Comparison of ENCODE assay signal across 16 mouse cellular contexts in the genomic region with DNA sequence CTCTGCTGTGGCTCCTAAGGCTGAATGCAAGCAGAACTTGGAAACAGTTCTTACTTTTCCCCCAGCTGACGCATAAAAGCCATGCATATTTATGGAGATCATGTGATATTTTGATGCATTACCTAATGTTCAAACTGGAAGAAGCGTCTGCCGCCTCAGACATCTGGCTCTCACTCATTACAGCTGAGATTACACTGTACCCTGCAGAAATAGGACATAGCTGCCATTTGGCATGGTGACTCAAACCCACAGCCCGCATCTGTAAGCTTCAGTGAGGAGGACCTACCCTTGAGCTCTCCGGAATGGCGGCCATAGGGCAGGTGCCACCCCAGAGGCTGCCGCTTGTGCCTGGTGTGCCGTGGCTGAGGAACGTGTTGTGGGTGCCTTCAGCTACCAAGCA. TPM values are rescaled to one million over a fixed set of nuclear protein-coding genes. Genes with fewer than 3 reads are reported as not detected.
A peak's percentile ranks its signal among the peaks of the same experiment; 100 is the strongest.
DNase-seq lines count a peak whose midpoint lies in the region; ATAC-seq and TF ChIP-seq lines count a peak whose summit lies in the region.
"Had no signal": no experiment of that assay in that cellular context is flagged by ENCODE, and none has a peak within 500 bp of the region (broad histone marks: within the 10 kb centered on the region; RNA-seq: fewer than 3 reads in every experiment).

No protein-coding gene starts in this region.

- peak; percentile 32; the same call in 1 of the 2 replicates for ATAC-seq in hindbrain, postnatal 0 days
- ATAC-seq in hindbrain, embryonic 12.5 days (ENCODE audit: low FRiP score) = no peak
- no peak for ATAC-seq in midbrain, postnatal 0 days (ENCODE audit: low FRiP score)

- no peaks in the 10 kb centered on the region for H3K36me3 ChIP-seq in hindbrain, postnatal 0 days (ENCODE audit: insufficient read depth, low read length)
- H3K36me3 ChIP-seq in hindbrain, embryonic 12.5 days = no peaks in the 10 kb centered on the region
- no peaks in the 10 kb centered on the region for H3K36me3 ChIP-seq in midbrain, postnatal 0 days (ENCODE audit: insufficient read depth, low read length)
- H3K36me3 ChIP-seq: heart, embryonic 12.5 days had no signal

- 0 out of 2 replicates have a peak, but pooled peaks cover 4% of the 10 kb centered on the region for H3K4me1 ChIP-seq in hindbrain, postnatal 0 days (ENCODE audit: insufficient read depth, low read length)
- peaks cover 14% of the 10 kb centered on the region for H3K4me1 ChIP-seq in hindbrain, embryonic 12.5 days
- 0 out of 2 replicates have a peak, but pooled peaks cover 2% of the 10 kb centered on the region for H3K4me1 ChIP-seq in midbrain, postnatal 0 days (ENCODE audit: insufficient read depth, low read length)

- no peaks in the 10 kb centered on the region for H3K9me3 ChIP-seq in hindbrain, postnatal 0 days (ENCODE audit: low read length)
- no peaks in the 10 kb centered on the region for H3K9me3 ChIP-seq in hindbrain, embryonic 12.5 days (replicated peaks)
- H3K9me3 ChIP-seq in midbrain, postnatal 0 days (ENCODE audit: low read length) = no peaks in the 10 kb centered on the region

- WGBS in hindbrain, postnatal 0 days = 81% methylated on average over 9 of the region's 9 CpGs
- 86% methylated on average over 9 of the region's 9 CpGs for WGBS in hindbrain, embryonic 12.5 days
- 86% methylated on average over 9 of the region's 9 CpGs for WGBS in midbrain, postnatal 0 days

- H3K27ac ChIP-seq in hindbrain, postnatal 0 days = no peak overlapping the region
- H3K27ac ChIP-seq in hindbrain, embryonic 12.5 days = no peak overlapping the region
- no peak overlapping the region for H3K27ac ChIP-seq in midbrain, postnatal 0 days (ENCODE audit: low read depth, low read length)

- H3K4me3 ChIP-seq in hindbrain, postnatal 0 days (ENCODE audit: low read length) = no peak overlapping the region
- no peak overlapping the region for H3K4me3 ChIP-seq in hindbrain, embryonic 12.5 days
- H3K4me3 ChIP-seq in midbrain, postnatal 0 days (ENCODE audit: low read depth, low read length) = no peak overlapping the region
- H3K4me3 ChIP-seq: heart, embryonic 12.5 days had no signal

- H3K4me2 ChIP-seq in hindbrain, postnatal 0 days (ENCODE audit: low read depth, low read length) = no peak overlapping the region
- H3K4me2 ChIP-seq in hindbrain, embryonic 12.5 days (replicated peaks) = no peak overlapping the region
- H3K4me2 ChIP-seq in midbrain, postnatal 0 days (ENCODE audit: low read depth, low read length, poor library complexity, severe bottlenecking) = no peak overlapping the region
- H3K4me2 ChIP-seq: heart, embryonic 12.5 days; lung, embryonic 14.5 days had no signal

- no peaks in the 10 kb centered on the region for H3K27me3 ChIP-seq in hindbrain, postnatal 0 days (ENCODE audit: insufficient read depth, low read length)
- H3K27me3 ChIP-seq in hindbrain, embryonic 12.5 days = 0 out of 2 replicates have a peak, but pooled peaks cover 4% of the 10 kb centered on the region
- 0 out of 2 replicates have a peak, but pooled peaks cover 3% of the 10 kb centered on the region for H3K27me3 ChIP-seq in midbrain, postnatal 0 days (ENCODE audit: insufficient read depth, low read length)

- no peak for DNase-seq in hindbrain, postnatal 0 days (ENCODE audit: low spot score)
- DNase-seq in frontal cortex, postnatal 14 days (ENCODE audit: low spot score in 2 of 2) = peak; percentile 21 to 40
- peak; percentile 45 to 50 for DNase-seq in layer of hippocampus, postnatal 36 days
- DNase-seq in right cerebral cortex, postnatal 25 days = peak; percentile 60
- no peak for DNase-seq in kidney, postnatal 4 days
- DNase-seq in adrenal gland, adult 8-10 months = no peak
- no peak for DNase-seq in midbrain, postnatal 0 days (ENCODE audit: low spot score)
- DNase-seq: cerebellum, postnatal 25 days; gastrocnemius, postnatal 14 days; lung, embryonic 14.5 days had no signal

- no peak overlapping the region for H3K9ac ChIP-seq in hindbrain, postnatal 0 days (replicated peaks; ENCODE audit: low read length)
- H3K9ac ChIP-seq in hindbrain, embryonic 12.5 days = no peak overlapping the region
- no peak overlapping the region for H3K9ac ChIP-seq in midbrain, postnatal 0 days (replicated peaks; ENCODE audit: low read length, poor library complexity, severe bottlenecking)
- H3K9ac ChIP-seq: heart, embryonic 12.5 days; lung, embryonic 14.5 days had no signal

- no peak for TF ChIP-seq CTCF in hindbrain, postnatal 0 days (IDR thresholded peaks at IDR 0.05; ENCODE audit: low read depth)
- TF ChIP-seq CTCF in midbrain, postnatal 0 days (IDR thresholded peaks at IDR 0.05) = no peak

RNA-seq across cellular contexts. Expression of a gene that starts 36.4 kb away (rescaled TPM):
- total RNA-seq in hindbrain, postnatal 0 days (2014; rRNA removed) = 97.3 and 122 TPM in 2 replicates
- polyA plus RNA-seq in hindbrain, postnatal 0 days (2015; fragmentation: Nextera tagmentation; extraction: Ambion mirVana) = 8.5 and 9.4 TPM in 2 replicates
- polyA plus RNA-seq in hindbrain, embryonic 12.5 days (2016; fragmentation: Nextera tagmentation; extraction: Ambion mirVana) = 3.5 and 4.1 TPM in 2 replicates
- total RNA-seq in layer of hippocampus, postnatal 36 days (2021) = 10 to 100 TPM; 78.2 to 85.6 TPM
- 10 to 100 TPM; 22.1 to 31.0 (median 26.2) TPM for total RNA-seq in adrenal gland, adult 8-10 months (2022)
- total RNA-seq in midbrain, postnatal 0 days (2014; rRNA removed) = 89.3 and 132 TPM in 2 replicates
- 6.5 and 10.9 TPM in 2 replicates for polyA plus RNA-seq in midbrain, postnatal 0 days (2015; fragmentation: Nextera tagmentation; extraction: Ambion mirVana)

RNA-seq across cellular contexts. Expression of a gene that starts 36.6 kb away (rescaled TPM):
- total RNA-seq in hindbrain, postnatal 0 days (2014; rRNA removed) = 0.42 and 0.79 TPM in 2 replicates
- 0.29 and 0.71 TPM in 2 replicates for polyA plus RNA-seq in hindbrain, postnatal 0 days (2015; fragmentation: Nextera tagmentation; extraction: Ambion mirVana)
- polyA plus RNA-seq in hindbrain, embryonic 12.5 days (2016; fragmentation: Nextera tagmentation; extraction: Ambion mirVana) = 0.56 and 0.71 TPM in 2 replicates
- 1 to 10 TPM; 1.1 to 1.8 TPM for total RNA-seq in layer of hippocampus, postnatal 36 days (2021)
- total RNA-seq in adrenal gland, adult 8-10 months (2022) = 1 to 10 TPM in 2 of 4 experiments, under 1 TPM in 2; 0.84 to 1.8 (median 1.1) TPM
- 0.55 TPM in 1 of 2 replicates, not detected in the other for total RNA-seq in midbrain, postnatal 0 days (2014; rRNA removed)
- 0.28 and 0.40 TPM in 2 replicates for polyA plus RNA-seq in midbrain, postnatal 0 days (2015; fragmentation: Nextera tagmentation; extraction: Ambion mirVana)
- total RNA-seq: hematopoietic stem cell, adult 5-6 weeks; monocyte, adult 5-6 weeks had no signal

RNA-seq across cellular contexts. Expression of a gene that starts 42.2 kb away (rescaled TPM):
- 1.7 and 2.5 TPM in 2 replicates for total RNA-seq in hindbrain, postnatal 0 days (2014; rRNA removed)
- polyA plus RNA-seq in hindbrain, postnatal 0 days (2015; fragmentation: Nextera tagmentation; extraction: Ambion mirVana) = 1.7 and 1.8 TPM in 2 replicates
- 3.7 TPM in 2 replicates for polyA plus RNA-seq in hindbrain, embryonic 12.5 days (2016; fragmentation: Nextera tagmentation; extraction: Ambion mirVana)
- total RNA-seq in layer of hippocampus, postnatal 36 days (2021) = under 1 TPM; 0.66 to 0.70 TPM
- total RNA-seq in adrenal gland, adult 8-10 months (2022) = under 1 TPM in 2 of 4 experiments, not detected in 2; 0.15 to 0.24 TPM
- total RNA-seq in midbrain, postnatal 0 days (2014; rRNA removed) = 1.6 and 2.7 TPM in 2 replicates
- 1.5 and 1.7 TPM in 2 replicates for polyA plus RNA-seq in midbrain, postnatal 0 days (2015; fragmentation: Nextera tagmentation; extraction: Ambion mirVana)
- total RNA-seq: adrenal gland, adult 18-20 months; hematopoietic stem cell, adult 5-6 weeks; megakaryocyte, adult 5-6 weeks had no signal

Comparison
In these comparisons a context has a peak if more than half of its experiments do, and no peak if none do; other contexts are left out.
1. DNase-seq: peak in frontal cortex, postnatal 14 days (2 of 2), layer of hippocampus, postnatal 36 days (2 of 2) and right cerebral cortex, postnatal 25 days (single experiment); none in hindbrain, postnatal 0 days (single experiment), kidney, postnatal 4 days (0 of 2), adrenal gland, adult 8-10 months (single experiment) and midbrain, postnatal 0 days (single experiment).